Mouse (Mus musculus) heart, embryonic 16.5 days (tissue): Measurements from ENCODE around the gene H2-Aa. TPM values are rescaled to one million over a fixed set of nuclear protein-coding genes. Genes with fewer than 3 reads are reported as not detected.

Experiments
- ATAC-seq: fragments of 200-750 bp; cut with Nextera tagmentation; replicated peaks from 2 replicates; pipeline ENCODE4 v1.8.0; 2017; ENCODE audit warnings: moderate number of reproducible peaks; ENCODE audit not compliant: insufficient read depth, low FRiP score; ENCODE audit errors: extremely low read depth
- H3K27ac ChIP-seq: fragments of 300-500 bp; sonication (generic); 2 replicates; pipeline ENCODE4 v1.5.1; 2014; ENCODE audit warnings: mild to moderate bottlenecking, low read length, control low read depth, moderate library complexity
- H3K27me3 ChIP-seq: fragments of 300-500 bp; sonication (generic); 2 replicates; pipeline ENCODE4 v1.6.1; 2014; ENCODE audit warnings: low read length, mixed read lengths; ENCODE audit not compliant: control insufficient read depth, insufficient read depth
- H3K36me3 ChIP-seq: fragments of 300-500 bp; sonication (generic); 2 replicates; pipeline ENCODE4 v1.6.1; 2014; ENCODE audit not compliant: control insufficient read depth, insufficient read depth
- H3K4me1 ChIP-seq: fragments of 300-500 bp; sonication (generic); 2 replicates; pipeline ENCODE4 v1.6.1; 2014; ENCODE audit warnings: low read length, mixed read lengths; ENCODE audit not compliant: control insufficient read depth, insufficient read depth
- H3K4me2 ChIP-seq: fragments of 300-500 bp; sonication (generic); 2 replicates; pipeline ENCODE4 v1.6.1; 2014; ENCODE audit warnings: low read depth, mild to moderate bottlenecking, control low read depth, low read length
- H3K4me3 ChIP-seq: fragments of 300-500 bp; sonication (generic); 2 replicates; pipeline ENCODE4 v1.5.1; 2014; ENCODE audit warnings: mild to moderate bottlenecking, control low read depth, low read length
- H3K9ac ChIP-seq: fragments of 300-500 bp; sonication (generic); 2 replicates; pipeline ENCODE4 v1.6.1; 2014; ENCODE audit warnings: low read length, control low read depth
- H3K9me3 ChIP-seq: fragments of 300-500 bp; sonication (generic); replicated peaks from 2 replicates; pipeline ENCODE4 v1.6.1; 2016; ENCODE audit warnings: low read length; ENCODE audit not compliant: control insufficient read depth
- WGBS: fragments of 180-500 bp; shearing (Covaris S2); extraction: QIAGEN DNeasy Blood & Tissue Kit; methylation state at CpG from one replicate; pipeline ENCODE4 v1.1.7; 2014; 5-methylcytosine and 5-hydroxymethylcytosine counted together
- polyA plus RNA-seq: library from polyadenylated mRNA; unstranded; fragments of >200 nt; fragmentation: Nextera tagmentation; extraction: Ambion mirVana; gene quantifications from 2 replicates; pipeline ENCODE4 v1.2.1, GENCODE M21; 2015

Gene H2-Aa
- polyA plus RNA-seq, result 35.2 and 72.7 TPM in 2 replicates

DNA sequence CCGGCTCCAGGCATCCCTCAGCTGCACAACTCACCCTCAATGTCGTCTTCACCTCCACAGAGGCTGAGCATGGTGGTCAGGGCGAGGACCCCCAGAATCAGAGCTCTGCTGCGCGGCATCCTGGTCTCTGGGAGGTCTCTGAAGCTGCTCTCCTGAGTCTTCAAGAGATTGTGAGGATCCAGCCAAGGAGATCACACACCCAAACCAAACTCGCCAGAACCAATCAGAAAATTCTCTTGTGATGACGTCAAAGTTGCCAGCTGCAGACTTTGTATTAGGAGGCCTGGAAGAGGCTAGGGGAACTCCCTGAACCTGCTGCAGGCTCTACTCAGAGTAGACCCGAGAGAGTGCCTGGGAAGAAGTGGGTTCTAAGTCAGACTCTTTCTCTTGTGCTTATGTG, at the start of gene H2-Aa:
TSS of gene H2-Aa (minus strand) at position 176 of the 400 bp plus-strand sequence.
- Histone ChIP-seq H3K36me3 (no peaks in the 10 kb centered on the region), H3K27ac (no peak within 1 kb of the TSS), H3K9me3 (no peaks in the 10 kb centered on the region), H3K4me3 (no peak within 1 kb of the TSS; the same call in 1 of the 2 replicates), H3K4me2 (no peak within 1 kb of the TSS), H3K27me3 (no peaks in the 10 kb centered on the region), H3K9ac (no peak within 1 kb of the TSS), H3K4me1 (no peaks in the 10 kb centered on the region)
- peak; percentile 81 for ATAC-seq
- 13% methylated on average over 8 of the region's 8 CpGs for WGBS

DNA sequence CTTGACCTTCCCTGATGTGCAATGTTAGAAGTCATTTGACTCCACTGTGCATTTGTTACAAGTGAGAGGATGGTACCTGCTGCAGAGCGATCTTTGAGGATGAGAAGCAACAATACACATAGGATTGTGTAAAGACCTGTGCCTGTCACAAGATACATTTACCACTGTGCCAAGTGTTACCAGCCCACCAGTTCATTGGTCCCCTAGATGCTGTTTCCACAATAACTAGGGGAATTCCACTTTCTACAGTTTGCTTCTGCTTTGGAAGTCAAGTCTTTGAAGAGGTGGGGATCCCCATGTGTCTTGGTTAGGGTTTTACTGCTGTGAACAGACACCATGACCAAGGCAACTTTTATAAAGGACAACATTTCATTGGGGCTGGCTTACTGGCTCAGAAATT, 43.6 kb upstream of the H2-Aa start:
- Histone ChIP-seq H3K36me3 (no peaks in the 10 kb centered on the region), H3K9me3 (no peaks in the 10 kb centered on the region), H3K4me3 (no peak overlapping the region), H3K27ac (no peak overlapping the region), H3K9ac (no peak overlapping the region), H3K27me3 (no peaks in the 10 kb centered on the region), H3K4me1 (no peaks in the 10 kb centered on the region), H3K4me2 (no peak overlapping the region)
- 95% methylated on average over 1 of the region's 1 CpGs for WGBS
- ATAC-seq, result no peak

DNA sequence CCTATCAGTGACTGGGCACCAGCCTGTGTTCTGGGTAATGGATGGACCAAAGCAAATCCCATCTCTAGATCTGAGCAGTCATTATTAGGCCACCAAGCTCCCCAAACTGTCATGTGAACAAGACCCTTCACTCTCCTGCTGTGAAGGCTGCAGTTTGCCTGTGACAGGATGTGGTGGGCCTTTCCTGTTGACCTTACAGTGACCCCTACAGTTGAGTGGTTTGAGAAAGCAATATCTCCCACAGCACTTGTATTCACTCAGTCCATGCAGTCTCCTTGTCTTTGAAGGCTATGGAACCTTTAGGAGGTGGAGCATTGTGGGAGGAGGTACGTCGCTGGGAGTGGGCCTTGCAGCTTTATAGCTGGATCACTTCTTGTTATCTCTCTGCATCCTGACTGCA, 42.2 kb upstream of the H2-Aa start:
- Histone ChIP-seq H3K27me3 (no peaks in the 10 kb centered on the region), H3K36me3 (no peaks in the 10 kb centered on the region), H3K4me1 (no peaks in the 10 kb centered on the region), H3K9me3 (no peaks in the 10 kb centered on the region), H3K4me3 (no peak overlapping the region), H3K9ac (no peak overlapping the region), H3K4me2 (no peak overlapping the region), H3K27ac (no peak overlapping the region)
- 20% methylated on average over 2 of the region's 2 CpGs for WGBS
- no peak for ATAC-seq

DNA sequence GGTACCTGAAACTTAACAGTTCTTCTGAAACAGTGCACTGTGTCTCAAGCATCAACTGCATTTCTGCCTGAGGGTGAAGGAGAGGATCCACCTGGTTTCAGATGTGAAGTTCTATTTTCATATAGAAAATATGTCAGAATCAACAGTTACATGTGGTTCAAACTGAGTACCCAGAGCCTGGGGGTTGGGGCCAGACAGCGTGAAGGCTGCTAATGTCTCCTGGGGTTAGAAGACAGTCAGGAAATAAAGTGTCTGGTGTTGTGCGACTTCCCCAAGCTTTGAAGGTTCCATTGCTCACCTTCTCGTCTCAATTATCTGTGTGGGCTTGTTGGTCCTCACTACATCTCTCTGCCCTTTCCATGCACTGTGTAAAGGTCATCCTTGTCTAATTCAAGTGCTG, 38.8 kb upstream of the H2-Aa start:
- H3K9me3 ChIP-seq, result no peaks in the 10 kb centered on the region
- H3K27me3 ChIP-seq, result no peaks in the 10 kb centered on the region
- no peak overlapping the region for H3K9ac ChIP-seq
- WGBS, result 66% methylated on average over 3 of the region's 3 CpGs
- H3K36me3 ChIP-seq, result no peaks in the 10 kb centered on the region
- H3K4me1 ChIP-seq, result no peaks in the 10 kb centered on the region
- no peak overlapping the region for H3K27ac ChIP-seq
- ATAC-seq, result no peak
- H3K4me3 ChIP-seq, result no peak overlapping the region
- H3K4me2 ChIP-seq, result no peak overlapping the region

DNA sequence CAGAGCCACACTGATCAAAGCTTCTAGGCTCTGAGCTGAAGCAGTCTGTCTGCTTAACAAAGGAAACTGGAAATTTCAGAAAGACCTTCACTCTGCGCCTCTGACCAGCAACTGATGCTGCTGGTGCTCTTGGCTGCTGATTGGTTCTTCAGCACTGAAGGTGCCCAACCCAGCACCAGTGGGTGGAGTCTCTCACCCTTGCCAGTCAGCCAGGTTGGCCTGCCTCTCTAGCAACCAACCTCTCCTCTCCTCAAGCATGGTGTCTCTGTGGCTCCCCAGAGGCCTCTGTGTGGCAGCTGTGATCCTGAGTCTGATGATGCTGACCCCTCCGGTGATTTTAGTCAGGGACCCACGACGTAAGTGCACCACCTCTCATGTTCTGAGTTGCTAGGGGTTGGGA, 37.8 kb upstream of the H2-Aa start, which contains the start of gene H2-Eb2:
TSS of gene H2-Eb2 (plus strand) at position 230 of the 400 bp plus-strand sequence.
- 47% methylated on average over 4 of the region's 4 CpGs for WGBS
- no peak for ATAC-seq
- no peak within 1 kb of the TSS for H3K4me3 ChIP-seq
- H3K9ac ChIP-seq, result no peak within 1 kb of the TSS
- no peaks in the 10 kb centered on the region for H3K27me3 ChIP-seq
- H3K36me3 ChIP-seq, result no peaks in the 10 kb centered on the region
- no peak within 1 kb of the TSS for H3K4me2 ChIP-seq
- no peaks in the 10 kb centered on the region for H3K4me1 ChIP-seq
- no peak within 1 kb of the TSS for H3K27ac ChIP-seq
- H3K9me3 ChIP-seq, result no peaks in the 10 kb centered on the region

DNA sequence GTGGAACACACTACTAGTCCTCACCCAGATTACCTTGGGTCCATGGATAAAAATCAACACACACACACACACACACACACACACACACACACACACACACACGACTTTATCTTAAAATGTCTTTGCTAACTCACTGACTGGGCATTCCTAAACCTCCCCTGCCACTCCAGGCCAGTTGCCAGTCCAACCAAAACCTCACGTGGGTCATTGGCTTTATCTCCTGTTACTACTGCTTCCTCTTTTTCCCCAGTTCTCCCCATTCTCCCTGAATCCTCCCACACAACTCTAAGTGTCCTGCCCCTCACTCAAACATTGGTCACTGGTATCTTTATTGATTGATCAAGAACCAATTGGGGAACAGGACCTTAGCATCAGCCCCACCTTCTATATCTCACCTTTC, 29.7 kb upstream of the H2-Aa start:
- ATAC-seq, result no peak
- H3K27me3 ChIP-seq, result no peaks in the 10 kb centered on the region
- H3K9ac ChIP-seq, result no peak overlapping the region
- H3K4me3 ChIP-seq, result no peak overlapping the region
- H3K27ac ChIP-seq, result no peak overlapping the region
- 12% methylated on average over 2 of the region's 2 CpGs for WGBS
- no peaks in the 10 kb centered on the region for H3K4me1 ChIP-seq
- no peaks in the 10 kb centered on the region for H3K36me3 ChIP-seq
- no peaks in the 10 kb centered on the region for H3K9me3 ChIP-seq
- H3K4me2 ChIP-seq, result no peak overlapping the region

DNA sequence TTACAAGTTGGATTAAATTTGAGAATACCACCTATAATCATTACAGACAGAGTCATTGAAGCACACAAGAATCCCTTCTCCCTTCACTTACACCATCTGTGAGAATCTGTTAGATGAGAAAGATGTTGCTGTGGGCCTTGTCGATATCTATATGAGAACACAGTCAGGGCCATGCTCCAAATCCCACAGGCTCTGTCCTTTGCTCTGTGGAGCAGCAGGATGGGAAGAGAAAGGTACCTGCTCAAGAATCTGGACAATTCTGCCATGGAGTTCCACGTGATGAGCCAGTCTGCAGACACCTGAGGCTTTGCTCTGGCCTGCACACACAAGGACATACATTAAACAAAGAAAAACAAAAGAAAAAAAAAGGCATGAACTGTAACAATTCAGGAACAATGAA, 29.1 kb upstream of the H2-Aa start:
- no peak overlapping the region for H3K4me2 ChIP-seq
- no peak for ATAC-seq
- H3K27me3 ChIP-seq, result no peaks in the 10 kb centered on the region
- no peaks in the 10 kb centered on the region for H3K9me3 ChIP-seq
- no peaks in the 10 kb centered on the region for H3K36me3 ChIP-seq
- no peak overlapping the region for H3K9ac ChIP-seq
- no peak overlapping the region for H3K27ac ChIP-seq
- 68% methylated on average over 2 of the region's 2 CpGs for WGBS
- H3K4me3 ChIP-seq, result no peak overlapping the region
- H3K4me1 ChIP-seq, result no peaks in the 10 kb centered on the region

DNA sequence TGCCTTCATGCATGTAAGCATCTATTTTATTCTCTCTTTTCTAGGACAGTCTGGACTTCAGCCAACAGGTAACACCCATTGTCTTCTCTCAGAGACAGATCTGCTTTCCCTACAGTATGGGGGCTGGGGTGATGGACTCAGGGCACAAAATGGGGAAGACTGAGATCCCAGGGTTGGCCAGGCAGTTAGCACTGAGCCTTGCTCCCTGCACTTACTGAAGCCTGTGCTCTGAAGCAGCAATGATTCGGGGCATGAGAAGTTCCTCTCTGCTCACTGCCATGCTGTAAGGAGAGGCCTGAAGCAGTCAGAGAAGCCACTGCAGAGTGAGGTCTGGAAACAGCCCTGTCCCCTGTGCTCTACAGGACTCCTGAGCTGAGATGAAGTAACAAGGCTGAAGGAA, 27.9 kb upstream of the H2-Aa start:
- H3K4me3 ChIP-seq, result no peak overlapping the region
- no peak overlapping the region for H3K4me2 ChIP-seq
- no peak overlapping the region for H3K27ac ChIP-seq
- no peaks in the 10 kb centered on the region for H3K4me1 ChIP-seq
- H3K36me3 ChIP-seq, result no peaks in the 10 kb centered on the region
- H3K27me3 ChIP-seq, result no peaks in the 10 kb centered on the region
- ATAC-seq, result no peak
- H3K9ac ChIP-seq, result no peak overlapping the region
- no peaks in the 10 kb centered on the region for H3K9me3 ChIP-seq
- WGBS, result 79% methylated on average over 1 of the region's 1 CpGs

DNA sequence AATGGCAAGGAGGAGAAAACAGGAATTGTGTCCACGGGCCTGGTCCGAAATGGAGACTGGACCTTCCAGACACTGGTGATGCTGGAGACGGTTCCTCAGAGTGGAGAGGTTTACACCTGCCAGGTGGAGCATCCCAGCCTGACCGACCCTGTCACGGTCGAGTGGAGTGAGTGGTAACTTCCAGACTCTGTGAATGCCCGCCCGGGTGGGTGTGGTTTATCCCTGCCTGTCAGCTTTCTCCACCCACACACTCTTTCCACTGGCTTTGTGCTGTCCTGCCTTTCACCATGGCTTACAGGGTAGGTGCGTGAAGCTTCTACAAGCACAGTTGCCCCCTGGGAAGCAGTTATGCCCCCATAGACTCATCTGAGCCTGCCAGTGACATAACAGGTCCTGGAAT, 26.7 kb upstream of the H2-Aa start:
- no peak overlapping the region for H3K4me2 ChIP-seq
- no peaks in the 10 kb centered on the region for H3K27me3 ChIP-seq
- H3K4me3 ChIP-seq, result no peak overlapping the region
- ATAC-seq, result no peak
- no peaks in the 10 kb centered on the region for H3K4me1 ChIP-seq
- no peaks in the 10 kb centered on the region for H3K9me3 ChIP-seq
- no peak overlapping the region for H3K9ac ChIP-seq
- no peaks in the 10 kb centered on the region for H3K36me3 ChIP-seq
- 69% methylated on average over 9 of the region's 9 CpGs for WGBS
- H3K27ac ChIP-seq, result no peak overlapping the region

DNA sequence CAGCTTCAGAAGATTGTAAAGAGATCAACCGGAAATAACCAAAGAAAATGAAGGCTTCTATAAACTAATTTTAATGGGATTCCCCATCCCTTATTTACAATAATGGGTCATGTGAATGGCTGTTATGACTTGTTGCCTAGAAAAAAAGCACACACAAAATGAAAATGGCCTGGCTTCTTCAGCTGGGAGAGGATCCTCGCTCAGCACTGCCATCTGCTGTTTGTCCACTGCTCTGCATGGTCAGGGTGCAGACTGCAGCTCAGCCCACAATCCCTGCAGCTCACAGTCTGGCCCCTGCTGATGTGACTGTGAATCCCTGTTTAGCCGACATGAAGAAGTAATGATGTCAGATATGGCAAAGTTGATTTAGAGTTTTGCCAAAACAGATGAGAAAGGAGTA, 25.8 kb upstream of the H2-Aa start:
- WGBS, result 39% methylated on average over 3 of the region's 3 CpGs
- no peak; the same call in 1 of the 2 replicates for ATAC-seq

More for the DNA sequence above, 25.8 kb upstream of the H2-Aa start:
- Histone ChIP-seq H3K27me3 (no peaks in the 10 kb centered on the region), H3K36me3 (no peaks in the 10 kb centered on the region), H3K4me1 (no peaks in the 10 kb centered on the region), H3K4me3 (no peak overlapping the region), H3K9me3 (no peaks in the 10 kb centered on the region), H3K9ac (no peak overlapping the region), H3K27ac (no peak overlapping the region), H3K4me2 (no peak overlapping the region)
